Mouse (Mus musculus): Measurements from ENCODE around the gene Cdh24.
A peak's percentile ranks its signal among the peaks of the same experiment; 100 is the strongest.

Cdh24 gene

DNA sequence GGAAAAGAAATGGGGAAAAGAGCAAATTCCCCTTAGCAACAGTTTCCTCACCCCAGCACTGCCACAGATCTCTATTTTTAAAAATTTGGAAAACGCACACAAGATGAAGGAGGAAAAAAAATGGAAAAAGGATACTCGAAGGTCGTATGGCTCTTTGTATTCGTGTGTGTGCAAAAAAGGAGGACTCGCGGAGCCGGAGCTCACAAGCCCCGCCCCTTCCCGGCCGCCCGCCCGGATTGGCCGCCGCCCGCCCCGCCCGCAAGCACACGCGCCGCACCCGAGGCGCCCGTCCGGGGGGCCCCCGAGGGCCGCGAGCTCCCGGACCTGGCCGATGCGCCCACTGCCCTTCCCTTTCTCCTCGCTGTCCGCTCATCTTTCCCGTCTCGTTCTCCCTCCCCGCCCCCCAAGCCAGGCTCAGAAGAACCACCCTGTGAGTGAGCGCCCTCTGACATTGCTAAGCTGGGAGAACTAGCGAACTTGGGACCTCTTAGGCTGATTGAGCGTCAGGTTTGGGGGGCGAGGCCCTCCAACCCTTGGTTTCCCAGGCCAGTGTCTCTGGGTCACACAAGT is 35.3 kb downstream of the Cdh24 start, which contains the start of gene 4931414P19Rik:
4931414P19Rik (minus strand) TSS at position 242 of the 570 bp plus-strand sequence.
- DNase-seq (ENCODE audit: low spot score), result no peak

DNA sequence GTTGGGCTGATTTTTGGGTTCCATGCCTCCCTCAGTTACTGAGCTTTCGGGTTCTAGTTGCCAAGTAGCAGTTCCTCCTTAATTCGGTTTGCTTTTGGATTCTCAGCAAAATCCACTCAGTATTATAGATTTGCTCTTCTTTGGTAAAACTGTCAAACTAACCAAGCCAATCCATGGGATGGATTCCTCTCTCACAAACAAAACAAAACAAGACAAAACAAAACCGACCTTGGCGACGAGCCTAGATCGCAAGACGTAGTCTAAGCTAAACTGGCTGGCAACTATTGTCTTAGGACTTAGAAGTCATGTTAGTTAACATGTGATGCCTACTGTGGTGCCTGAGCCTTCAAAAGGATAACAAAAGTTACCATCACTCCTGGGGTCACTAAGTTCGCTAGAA is 37.5 kb downstream of the Cdh24 start:
- DNase-seq (ENCODE audit: low spot score), result no peak

DNA sequence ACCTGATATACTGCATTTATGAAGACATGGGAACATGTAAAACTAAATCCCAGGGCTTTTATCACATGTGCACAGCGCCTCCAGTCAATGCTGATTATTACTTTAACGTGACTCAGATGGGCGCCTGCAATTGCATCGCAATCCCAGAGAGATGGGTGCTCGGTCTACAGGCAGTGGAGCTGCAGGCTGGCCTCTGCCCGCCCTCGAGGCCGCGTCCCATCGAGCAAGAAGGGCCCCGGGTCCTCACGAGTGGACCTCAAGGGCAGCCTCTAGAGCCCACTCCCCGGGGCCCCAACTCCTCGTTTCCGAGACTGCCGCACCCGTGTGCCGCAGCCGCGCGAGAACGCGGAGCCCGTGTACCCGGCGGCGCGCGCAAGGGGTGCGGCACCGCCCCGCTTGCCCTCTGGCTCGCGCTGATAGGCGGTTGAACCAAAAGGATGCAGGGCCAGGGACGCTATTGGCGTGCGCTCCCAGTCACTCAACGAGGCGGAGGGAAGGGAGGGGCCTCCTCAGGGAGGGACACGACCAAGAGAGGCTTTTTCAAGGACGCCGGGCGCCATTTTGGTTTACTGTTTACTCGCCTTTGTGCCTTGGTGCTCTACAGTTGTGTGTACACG is 38.0 kb downstream of the Cdh24 start:
- DNase-seq (ENCODE audit: low spot score), result peak; percentile 86

DNA sequence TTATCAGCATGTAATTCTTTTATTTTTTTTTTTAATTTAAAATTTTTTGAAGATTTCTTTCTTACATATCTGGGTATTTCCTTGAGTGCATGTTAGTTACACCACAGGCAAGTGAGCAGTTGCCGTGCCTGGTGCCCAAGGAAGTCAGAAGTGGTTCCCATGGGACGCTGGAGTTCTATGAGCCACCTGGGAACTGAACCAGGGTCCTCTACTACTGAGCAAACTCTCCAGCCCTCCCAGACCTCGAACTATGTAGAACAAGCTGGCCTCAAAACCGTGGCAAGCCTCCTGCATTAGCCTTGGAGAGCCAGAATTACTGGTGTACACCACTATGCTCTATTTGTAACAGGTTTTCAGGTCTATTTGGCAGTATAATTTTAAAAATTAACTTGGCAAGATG is 38.6 kb downstream of the Cdh24 start:
- no peak for DNase-seq (ENCODE audit: low spot score)

DNA sequence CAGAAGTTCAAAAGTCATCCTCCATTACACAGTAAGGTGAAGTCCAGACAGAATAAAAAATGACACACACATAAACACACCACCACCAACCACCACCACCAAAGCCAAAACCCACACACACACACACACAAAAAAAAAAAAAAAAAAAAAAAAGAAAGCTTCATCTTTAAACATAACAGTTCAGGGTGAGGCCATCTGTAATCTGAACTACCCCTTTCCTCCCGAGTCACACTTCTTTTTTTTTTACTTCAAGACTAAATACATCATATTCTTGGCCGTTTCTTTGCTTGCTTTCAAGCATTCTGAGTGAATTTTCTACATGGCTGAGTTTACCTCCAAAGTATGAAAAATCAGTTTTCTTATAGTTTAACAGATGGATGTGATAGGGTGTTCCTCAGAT is 39.6 kb downstream of the Cdh24 start:
- no peak for DNase-seq (ENCODE audit: low spot score)

DNA sequence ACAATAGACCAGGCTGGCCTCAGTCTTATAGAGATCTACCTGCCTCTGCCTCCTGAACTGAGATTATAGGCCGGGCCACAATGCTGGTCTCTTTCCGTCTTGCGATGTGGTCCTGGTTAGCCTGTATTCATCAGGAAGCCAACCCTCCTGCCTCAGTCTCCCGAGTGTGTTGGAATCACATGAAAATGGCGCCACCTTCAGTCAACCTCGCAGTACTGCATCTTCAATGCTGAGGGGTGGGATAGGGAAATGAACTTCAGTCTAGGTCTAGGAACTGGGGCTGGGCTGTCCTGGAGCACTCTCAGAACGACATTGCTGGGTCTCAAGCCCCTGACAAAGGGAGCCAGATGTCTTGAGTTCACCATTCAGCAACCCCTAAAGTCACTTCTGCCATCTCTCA is 44.1 kb downstream of the Cdh24 start:
- no peak for DNase-seq (ENCODE audit: low spot score)

DNA sequence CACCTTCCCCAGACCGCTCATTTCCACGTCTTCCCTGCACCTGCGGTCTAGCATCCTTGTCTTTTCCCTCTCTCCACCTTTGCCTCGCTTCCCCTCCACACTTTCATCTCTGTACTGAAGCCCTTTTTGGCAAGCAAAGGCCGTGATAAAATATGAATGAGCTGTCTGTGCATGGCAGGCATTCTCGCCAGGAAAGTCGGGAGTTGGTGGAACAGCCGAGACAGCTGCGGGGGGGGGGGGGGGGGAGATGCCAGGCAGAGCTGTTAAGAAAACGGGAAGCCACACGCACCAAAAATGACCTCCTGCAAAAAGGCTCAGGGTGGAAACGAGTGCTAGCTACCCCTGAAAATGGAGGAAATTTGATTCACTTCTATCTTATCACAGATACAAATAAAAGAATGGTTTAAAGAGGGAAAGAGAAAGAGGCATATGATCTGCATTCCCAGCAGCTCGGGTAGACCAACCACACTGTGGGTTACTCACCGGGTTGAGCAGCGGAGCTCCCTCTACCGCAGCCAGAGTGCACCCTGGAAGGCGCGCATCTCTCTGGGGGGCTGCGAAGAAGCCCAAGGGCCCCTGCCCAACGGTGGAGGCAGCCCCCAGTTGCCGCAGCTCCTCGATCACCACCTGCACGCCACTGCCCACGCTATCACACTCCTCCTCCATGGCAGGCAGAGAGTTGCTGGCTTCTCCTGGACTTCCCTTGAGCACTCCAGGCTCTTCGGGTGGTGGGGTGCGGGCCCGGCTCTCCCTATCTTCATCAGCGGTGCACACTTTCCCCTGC is 46.3 kb downstream of the Cdh24 start:
- no peak for DNase-seq (ENCODE audit: low spot score)

DNA sequence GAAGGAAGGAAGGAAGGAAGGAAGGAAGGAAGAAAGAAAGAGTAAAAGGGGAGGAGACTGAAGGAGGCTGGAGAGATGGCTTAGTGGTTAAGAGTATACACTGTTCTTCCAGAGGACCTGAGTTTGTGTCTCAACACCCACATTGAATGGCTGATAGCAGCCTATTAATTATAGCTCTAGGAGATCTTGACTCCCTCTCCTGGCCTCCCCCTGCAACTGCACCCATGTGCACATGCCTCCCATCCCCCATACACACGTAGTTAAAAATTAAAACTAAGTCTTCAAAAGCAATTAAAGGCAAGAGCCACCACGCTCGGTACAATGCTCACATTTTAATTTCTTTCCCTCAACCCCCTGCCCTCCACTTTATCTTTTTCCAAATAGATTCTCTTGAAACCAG is 47.1 kb downstream of the Cdh24 start:
- DNase-seq (ENCODE audit: low spot score), result no peak

DNA sequence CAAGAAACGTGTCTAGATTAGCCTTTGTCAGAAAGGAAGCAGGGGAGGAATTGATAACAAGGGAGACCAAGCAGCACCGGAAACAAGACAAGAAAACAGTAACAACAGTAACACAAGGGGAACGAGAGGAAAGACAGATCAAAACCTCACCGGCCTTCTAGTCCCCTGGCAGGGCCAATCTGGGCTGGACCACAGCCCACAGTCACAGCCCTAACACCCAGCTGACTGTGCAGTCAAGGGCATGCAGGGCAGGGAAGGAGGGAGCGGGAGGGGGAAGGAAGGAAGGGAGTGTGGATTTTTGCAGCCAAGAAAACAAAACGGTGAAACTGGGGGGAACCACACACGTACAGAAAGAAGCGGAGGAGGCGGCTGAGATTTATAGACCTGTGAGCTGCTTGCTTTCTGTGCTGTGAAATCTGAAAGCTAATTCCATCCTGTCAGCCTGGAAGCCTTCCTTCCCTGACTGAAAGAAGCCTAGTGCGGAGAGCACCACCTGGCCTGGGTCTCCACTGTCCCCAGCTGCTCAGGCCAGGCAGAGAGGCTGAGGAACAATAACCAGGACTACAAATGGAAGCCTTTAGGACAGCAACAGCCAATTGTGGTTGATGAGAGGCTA is 48.7 kb downstream of the Cdh24 start:
- DNase-seq (ENCODE audit: low spot score), result no peak

DNA sequence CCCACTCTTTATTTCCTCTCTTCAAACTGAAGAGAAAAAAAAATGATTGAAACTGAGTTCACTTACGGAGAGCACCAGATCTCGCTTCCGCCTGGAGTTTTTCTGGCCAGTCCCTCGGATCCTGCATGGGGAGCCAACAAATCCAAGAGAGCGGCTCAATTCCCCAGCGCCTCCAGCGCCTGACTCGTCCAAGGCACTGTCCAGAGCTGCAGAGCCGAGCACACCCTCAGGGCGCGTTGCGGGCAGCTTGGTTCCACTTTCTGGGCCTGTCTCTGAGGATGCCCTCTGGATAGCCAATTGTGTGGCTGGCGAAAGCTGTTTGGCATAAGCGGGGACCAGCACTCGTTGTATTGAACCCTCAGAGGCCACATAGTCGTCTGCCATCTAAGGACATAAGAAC is 50.1 kb downstream of the Cdh24 start:
- no peak for DNase-seq (ENCODE audit: low spot score)

DNA sequence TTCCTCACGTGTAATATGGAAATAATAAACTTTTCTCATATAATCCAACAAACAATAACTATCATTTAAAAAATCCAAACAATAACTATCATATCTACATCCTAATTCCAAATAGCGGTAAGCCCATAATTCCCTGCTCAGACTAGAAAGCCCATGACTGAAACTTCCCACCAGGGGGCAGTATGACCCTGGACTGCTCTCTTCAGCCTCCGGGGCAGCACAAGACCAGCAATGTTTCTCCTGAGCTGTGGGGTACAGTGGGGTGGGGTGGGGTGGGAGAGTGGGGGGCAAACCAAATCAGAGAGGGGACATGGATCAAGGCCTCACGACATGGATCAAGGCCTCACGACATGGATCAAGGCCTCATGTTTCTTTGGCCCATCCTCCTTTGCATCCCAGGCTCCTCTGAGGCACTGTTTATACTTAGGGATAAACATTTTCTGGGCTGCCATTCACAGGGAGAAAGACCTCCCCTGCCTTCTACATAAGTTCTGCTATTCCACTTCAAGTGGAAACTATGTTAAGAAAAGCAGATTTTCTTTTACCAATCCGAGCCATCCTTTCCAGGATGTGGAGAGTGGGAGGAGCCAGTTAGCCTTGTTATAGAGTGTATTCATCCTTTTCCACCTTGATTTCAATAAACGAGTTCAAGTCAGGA is 57.4 kb downstream of the Cdh24 start:
- no peak for DNase-seq (ENCODE audit: low spot score)

DNA sequence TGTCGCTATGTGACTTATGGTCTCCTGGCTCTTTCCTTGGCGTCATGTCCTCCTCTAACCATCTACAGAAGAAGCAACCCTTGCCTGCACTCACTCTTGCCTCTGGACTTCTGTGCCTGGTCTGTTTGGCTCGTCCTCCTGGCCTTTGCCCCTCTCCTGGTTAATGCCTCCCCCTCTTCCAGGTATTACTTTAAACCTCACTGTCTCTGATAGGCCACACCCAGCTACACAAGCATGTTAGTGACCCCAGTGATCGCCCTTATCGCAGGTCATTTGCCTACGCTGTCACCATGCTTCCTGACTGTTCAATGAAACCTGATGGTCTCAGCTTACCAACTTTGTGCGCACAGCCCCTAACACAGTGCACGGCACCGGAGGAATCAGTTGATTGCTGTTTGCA is 58.6 kb downstream of the Cdh24 start:
- no peak for DNase-seq (ENCODE audit: low spot score)
